In the genomic region with DNA sequence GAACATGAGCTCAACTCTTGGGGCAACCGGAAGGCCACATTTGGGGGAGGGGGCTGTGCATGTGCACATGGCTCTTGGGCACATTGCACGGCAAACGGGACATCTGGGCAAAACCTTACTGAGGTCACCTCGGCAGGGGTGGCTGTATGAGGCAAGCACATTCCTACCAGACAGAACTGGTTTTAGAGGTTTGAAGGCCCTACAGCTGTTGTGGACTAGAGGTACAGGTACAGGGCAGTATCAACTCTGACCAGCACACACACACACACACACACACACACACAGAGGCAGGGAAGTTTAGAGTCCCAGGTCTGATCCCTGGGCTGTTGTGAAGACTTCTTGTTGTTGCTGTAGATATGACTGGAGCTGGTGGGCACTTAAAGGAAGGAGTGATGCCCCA, we compare ENCODE assay signal across 24 mouse cellular contexts.
DNase-seq lines count a peak whose midpoint lies in the region; ATAC-seq and TF ChIP-seq lines count a peak whose summit lies in the region.
"Had no signal": no experiment of that assay in that cellular context is flagged by ENCODE, and none has a peak within 500 bp of the region (broad histone marks: within the 10 kb centered on the region; RNA-seq: fewer than 3 reads in every experiment).

No protein-coding gene starts in this region.

- no peak overlapping the region for H3K9ac ChIP-seq in heart, adult 2 months (ENCODE audit: low read depth, low read length)
- H3K9ac ChIP-seq in heart, postnatal 0 days (replicated peaks; ENCODE audit: low read depth, low read length), result no peak overlapping the region
- H3K9ac ChIP-seq in liver, embryonic 12.5 days, result no peak overlapping the region
- no peak overlapping the region for H3K9ac ChIP-seq in stomach, postnatal 0 days (ENCODE audit: low read length)
- no peak overlapping the region for H3K9ac ChIP-seq in midbrain, embryonic 13.5 days (replicated peaks)
- H3K9ac ChIP-seq: embryonic facial prominence, embryonic 13.5 days; hindbrain, embryonic 15.5 days; limb, embryonic 13.5 days; midbrain, embryonic 12.5 days; stomach, embryonic 15.5 days had no signal

- H3K27me3 ChIP-seq in heart, adult 2 months (ENCODE audit: control insufficient read depth, insufficient read depth, low read length), result no peaks in the 10 kb centered on the region
- no peaks in the 10 kb centered on the region for H3K27me3 ChIP-seq in heart, postnatal 0 days (ENCODE audit: control insufficient read depth, insufficient read depth, low read length)
- H3K27me3 ChIP-seq in liver, embryonic 12.5 days (replicated peaks), result no peaks in the 10 kb centered on the region
- no peaks in the 10 kb centered on the region for H3K27me3 ChIP-seq in stomach, postnatal 0 days (ENCODE audit: control insufficient read depth, insufficient read depth, low read length)
- H3K27me3 ChIP-seq in midbrain, embryonic 13.5 days, result no peaks in the 10 kb centered on the region
- H3K27me3 ChIP-seq: embryonic facial prominence, embryonic 13.5 days; hindbrain, embryonic 15.5 days; limb, embryonic 13.5 days; midbrain, embryonic 12.5 days; stomach, embryonic 15.5 days had no signal

- TF ChIP-seq CTCF in heart, adult 2 months (IDR thresholded peaks at IDR 0.05), result no peak
- TF ChIP-seq CTCF in heart, postnatal 0 days (IDR thresholded peaks at IDR 0.05; ENCODE audit: low read depth), result no peak
- no peak for TF ChIP-seq CTCF in stomach, postnatal 0 days (IDR thresholded peaks at IDR 0.05; ENCODE audit: low read depth)

- no peaks in the 10 kb centered on the region for H3K9me3 ChIP-seq in heart, postnatal 0 days (replicated peaks; ENCODE audit: control insufficient read depth, low read length)
- H3K9me3 ChIP-seq in liver, embryonic 12.5 days (replicated peaks), result no peaks in the 10 kb centered on the region
- H3K9me3 ChIP-seq in stomach, postnatal 0 days (ENCODE audit: control insufficient read depth, low read length), result no peaks in the 10 kb centered on the region
- no peaks in the 10 kb centered on the region for H3K9me3 ChIP-seq in midbrain, embryonic 13.5 days
- H3K9me3 ChIP-seq: embryonic facial prominence, embryonic 13.5 days; hindbrain, embryonic 15.5 days; limb, embryonic 13.5 days; midbrain, embryonic 12.5 days; stomach, embryonic 15.5 days had no signal

- intact Hi-C loops in heart, adult 2 months (cut with DNase I), result no loop called here
- intact Hi-C loops in heart, postnatal 14 days (cut with DNase I), result no loop called here

- H3K4me2 ChIP-seq in heart, postnatal 0 days (ENCODE audit: low read depth, low read length), result no peak overlapping the region
- H3K4me2 ChIP-seq in liver, embryonic 12.5 days, result no peak overlapping the region
- no peak overlapping the region for H3K4me2 ChIP-seq in stomach, postnatal 0 days (replicated peaks; ENCODE audit: low read depth)
- no peak overlapping the region for H3K4me2 ChIP-seq in midbrain, embryonic 13.5 days (replicated peaks)
- H3K4me2 ChIP-seq: embryonic facial prominence, embryonic 13.5 days; hindbrain, embryonic 15.5 days; limb, embryonic 13.5 days; midbrain, embryonic 12.5 days; stomach, embryonic 15.5 days had no signal

- no peak for ATAC-seq in heart, postnatal 0 days (ENCODE audit: insufficient read depth, low read depth)
- ATAC-seq in liver, embryonic 12.5 days, result no peak
- ATAC-seq in stomach, postnatal 0 days (ENCODE audit: low FRiP score, low TSS enrichment), result 0 out of 2 replicates have a peak, but pooled peaks have one; percentile 41
- ATAC-seq in midbrain, embryonic 13.5 days, result no peak
- ATAC-seq: forebrain, embryonic 14.5 days had no signal

- H3K27ac ChIP-seq in heart, adult 2 months, result peak overlapping the region; percentile 31; the same call in 1 of the 2 replicates
- peak overlapping the region; percentile 55 for H3K27ac ChIP-seq in heart, postnatal 0 days (ENCODE audit: low read depth)
- 0 out of 2 replicates have a peak overlapping the region, but pooled peaks have one; percentile 4 for H3K27ac ChIP-seq in liver, embryonic 12.5 days
- no peak overlapping the region for H3K27ac ChIP-seq in stomach, postnatal 0 days (replicated peaks)
- no peak overlapping the region for H3K27ac ChIP-seq in midbrain, embryonic 13.5 days
- H3K27ac ChIP-seq: embryonic facial prominence, embryonic 13.5 days; hindbrain, embryonic 15.5 days; limb, embryonic 13.5 days; midbrain, embryonic 12.5 days; stomach, embryonic 15.5 days had no signal

- H3K79me2 ChIP-seq in heart, adult 2 months (replicated peaks; ENCODE audit: control insufficient read depth, insufficient read depth, low read length), result 0 out of 2 replicates have a peak, but pooled peaks cover 1% of the 10 kb centered on the region

- 73% methylated on average over 4 of the region's 4 CpGs for WGBS in heart, adult 2 months
- 58% methylated on average over 4 of the region's 4 CpGs for WGBS in heart, postnatal 0 days
- WGBS in liver, embryonic 12.5 days (ENCODE audit: insufficient replicate concordance), result 72% methylated on average over 4 of the region's 4 CpGs
- WGBS in stomach, postnatal 0 days, result 82% methylated on average over 4 of the region's 4 CpGs
- WGBS in midbrain, embryonic 13.5 days, result 86% methylated on average over 4 of the region's 4 CpGs

- TF ChIP-seq POLR2A in heart, adult 2 months (IDR thresholded peaks at IDR 0.05; ENCODE audit: insufficient read depth, low read depth, low read length), result no peak

- H3K4me1 ChIP-seq in heart, adult 2 months (ENCODE audit: control insufficient read depth, insufficient read depth, low read length), result peaks cover 9% of the 10 kb centered on the region
- peaks cover 16% of the 10 kb centered on the region for H3K4me1 ChIP-seq in heart, postnatal 0 days (ENCODE audit: control insufficient read depth, insufficient read depth)
- peaks cover 67% of the 10 kb centered on the region for H3K4me1 ChIP-seq in liver, embryonic 12.5 days
- no peaks in the 10 kb centered on the region for H3K4me1 ChIP-seq in stomach, postnatal 0 days (replicated peaks; ENCODE audit: control insufficient read depth, insufficient read depth)
- no peaks in the 10 kb centered on the region for H3K4me1 ChIP-seq in midbrain, embryonic 13.5 days (replicated peaks)
- H3K4me1 ChIP-seq: hindbrain, embryonic 15.5 days; stomach, embryonic 15.5 days had no signal

- TF ChIP-seq EP300 in heart, adult 2 months (IDR thresholded peaks at IDR 0.05; ENCODE audit: insufficient read depth, low read depth, low read length), result no peak
- no peak for TF ChIP-seq EP300 in heart, postnatal 0 days (IDR thresholded peaks at IDR 0.05; ENCODE audit: low read depth)
- no peak for TF ChIP-seq EP300 in stomach, postnatal 0 days (optimal IDR thresholded peaks at IDR 0.05)

- no peak overlapping the region for H3K4me3 ChIP-seq in heart, adult 2 months
- no peak overlapping the region for H3K4me3 ChIP-seq in heart, postnatal 0 days (ENCODE audit: low read depth, low read length)
- H3K4me3 ChIP-seq in liver, embryonic 12.5 days, result no peak overlapping the region
- H3K4me3 ChIP-seq in stomach, postnatal 0 days (ENCODE audit: low read depth, low read length), result no peak overlapping the region
- no peak overlapping the region for H3K4me3 ChIP-seq in midbrain, embryonic 13.5 days (replicated peaks)
- H3K4me3 ChIP-seq: embryonic facial prominence, embryonic 13.5 days; erythroblast, embryonic 14.5 days; hindbrain, embryonic 15.5 days; limb, embryonic 13.5 days; midbrain, embryonic 12.5 days; stomach, embryonic 15.5 days had no signal

- peaks cover 10% of the 10 kb centered on the region; the same call in 1 of the 2 replicates for H3K36me3 ChIP-seq in heart, adult 2 months (ENCODE audit: control insufficient read depth, insufficient read depth, low read length)
- H3K36me3 ChIP-seq in heart, postnatal 0 days (replicated peaks; ENCODE audit: control insufficient read depth, insufficient read depth, low read length), result peaks cover 66% of the 10 kb centered on the region
- 0 out of 2 replicates have a peak, but pooled peaks cover 6% of the 10 kb centered on the region for H3K36me3 ChIP-seq in liver, embryonic 12.5 days
- H3K36me3 ChIP-seq in stomach, postnatal 0 days (ENCODE audit: control insufficient read depth, insufficient read depth, low read length), result no peaks in the 10 kb centered on the region
- H3K36me3 ChIP-seq in midbrain, embryonic 13.5 days, result no peaks in the 10 kb centered on the region
- H3K36me3 ChIP-seq: embryonic facial prominence, embryonic 13.5 days; hindbrain, embryonic 15.5 days; limb, embryonic 13.5 days; midbrain, embryonic 12.5 days; stomach, embryonic 15.5 days had no signal

- DNase-seq in heart, adult 2 months, result no peak
- DNase-seq in heart, adult 8-10 months (ENCODE audit: low spot score), result no peak
- DNase-seq in heart, postnatal 0 days (ENCODE audit: low spot score), result no peak
- no peak for DNase-seq in heart, postnatal 14 days
- no peak for DNase-seq in liver
- no peak for DNase-seq in stomach, postnatal 0 days (ENCODE audit: low spot score)
- DNase-seq: adrenal gland, postnatal 25 days; cerebellum, adult 8-10 months; cerebellum, postnatal 36 days; embryo, embryonic 11 days; layer of hippocampus, postnatal 36 days; lung, adult 18-20 months; lung, postnatal 10 days; thymus, adult 18-20 months; thymus, postnatal 4 days had no signal

Comparison
In these comparisons a context has a peak if more than half of its experiments do, and no peak if none do; other contexts are left out.
1. H3K27ac ChIP-seq: peak in heart, adult 2 months (single experiment), heart, postnatal 0 days (single experiment) and liver, embryonic 12.5 days (single experiment); none in stomach, postnatal 0 days (single experiment) and midbrain, embryonic 13.5 days (single experiment).